Mouse (Mus musculus) liver, embryonic 15.5 days (tissue): ENCODE results near the gene Fkbp5. TPM values are rescaled to one million over a fixed set of nuclear protein-coding genes. Genes with fewer than 3 reads are reported as not detected.
A peak's percentile ranks its signal among the peaks of the same experiment; 100 is the strongest.

ENCODE experiments used
- ATAC-seq: fragments of 200-750 bp; cut with Nextera tagmentation; 2 replicates; pipeline ENCODE4 v1.8.0; 2017; ENCODE audit warnings: moderate number of reproducible peaks, mild to moderate bottlenecking, moderate library complexity; ENCODE audit not compliant: insufficient read depth
- H3K27ac ChIP-seq: fragments of 300-500 bp; sonication (generic); replicated peaks from 2 replicates; pipeline ENCODE4 v1.5.1; 2015; ENCODE audit warnings: mild to moderate bottlenecking, inconsistent platforms
- H3K27me3 ChIP-seq: fragments of 300-500 bp; sonication (generic); 2 replicates; pipeline ENCODE4 v1.6.1; 2015; ENCODE audit warnings: mild to moderate bottlenecking, inconsistent platforms
- H3K36me3 ChIP-seq: fragments of 300-500 bp; sonication (generic); replicated peaks from 2 replicates; pipeline ENCODE4 v1.6.1; 2015; ENCODE audit warnings: moderate library complexity, mild to moderate bottlenecking, inconsistent platforms
- H3K4me1 ChIP-seq: fragments of 300-500 bp; sonication (generic); replicated peaks from 2 replicates; pipeline ENCODE4 v1.6.1; 2015; ENCODE audit warnings: inconsistent platforms
- H3K4me2 ChIP-seq: fragments of 300-500 bp; sonication (generic); 2 replicates; pipeline ENCODE4 v1.6.1; 2015; ENCODE audit warnings: moderate library complexity, mild to moderate bottlenecking, inconsistent platforms
- H3K4me3 ChIP-seq: fragments of 300-500 bp; sonication (generic); replicated peaks from 2 replicates; pipeline ENCODE4 v1.5.1; 2015; ENCODE audit warnings: mild to moderate bottlenecking, inconsistent platforms
- H3K9ac ChIP-seq: fragments of 300-500 bp; sonication (generic); 2 replicates; pipeline ENCODE4 v1.6.1; 2015; ENCODE audit warnings: moderate library complexity, mild to moderate bottlenecking, inconsistent platforms
- H3K9me3 ChIP-seq: fragments of 300-500 bp; sonication (generic); replicated peaks from 2 replicates; pipeline ENCODE4 v1.6.1; 2016; ENCODE audit warnings: inconsistent platforms
- WGBS: fragments of 180-500 bp; shearing (Covaris S2); methylation state at CpG from one replicate; pipeline ENCODE4 v1.1.7; 2015; ENCODE audit warnings: mixed read lengths; ENCODE audit not compliant: insufficient replicate concordance; 5-methylcytosine and 5-hydroxymethylcytosine counted together
- polyA plus RNA-seq: library from polyadenylated mRNA; unstranded; fragments of >200 nt; fragmentation: Nextera tagmentation; extraction: Ambion mirVana; gene quantifications from 2 replicates; pipeline ENCODE4 v1.2.1, GENCODE M21; 2015

Gene Fkbp5
- polyA plus RNA-seq, 1 experiment from 2014 or later, result 15.0 TPM

DNA sequence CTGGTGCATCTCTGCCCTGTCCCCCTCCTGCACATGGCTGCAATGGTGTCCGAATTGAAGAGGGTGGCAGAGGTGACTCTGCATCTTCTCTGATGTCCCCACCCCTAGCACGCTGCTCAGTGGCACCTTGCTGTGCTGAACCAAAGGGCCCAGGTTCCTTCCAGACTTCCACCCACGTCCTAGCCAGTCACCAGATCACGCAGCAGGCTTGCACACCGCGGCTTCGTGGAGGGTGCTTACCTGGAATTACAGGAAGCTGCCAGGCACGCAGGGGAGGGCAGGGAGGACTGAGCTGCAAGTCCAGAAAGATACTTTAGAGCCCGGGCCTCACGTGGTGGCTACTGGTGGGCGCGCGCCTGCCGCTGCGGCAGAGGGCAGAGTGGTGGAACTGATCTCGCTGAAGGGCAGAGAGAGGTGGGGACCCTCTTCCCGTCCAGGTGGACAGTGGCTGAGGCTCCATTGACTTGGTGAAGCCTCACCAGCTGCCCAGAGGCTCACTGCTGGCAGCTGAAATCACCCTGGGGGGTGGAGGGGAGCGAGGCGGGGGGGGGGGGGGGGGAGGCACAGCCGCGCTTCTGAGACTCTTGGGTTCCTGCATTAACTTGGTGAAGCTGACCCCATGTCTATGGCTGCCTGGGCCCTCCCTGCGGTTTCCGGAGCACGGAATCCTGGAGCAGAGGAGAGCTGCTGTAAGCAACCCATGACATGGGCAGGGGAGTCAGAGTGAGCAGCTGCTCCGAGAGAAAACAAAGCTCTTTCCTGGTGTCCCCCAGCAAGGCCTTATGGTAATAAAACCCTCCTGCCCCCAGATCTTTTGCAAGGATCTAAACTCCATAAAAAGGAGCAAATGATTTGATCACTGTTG lies 125.5 kb downstream of the Fkbp5 start:
- no peak overlapping the region for H3K27ac ChIP-seq
- peaks cover 31% of the 10 kb centered on the region for H3K27me3 ChIP-seq
- WGBS, result 2% methylated on average over 25 of the region's 25 CpGs
- H3K4me3 ChIP-seq, result no peak overlapping the region
- no peaks in the 10 kb centered on the region for H3K9me3 ChIP-seq
- ATAC-seq, result no peak
- peak overlapping the region; percentile 29 for H3K4me2 ChIP-seq
- no peaks in the 10 kb centered on the region for H3K36me3 ChIP-seq
- H3K4me1 ChIP-seq, result 0 out of 2 replicates have a peak, but pooled peaks cover 3% of the 10 kb centered on the region
- no peak overlapping the region for H3K9ac ChIP-seq

DNA sequence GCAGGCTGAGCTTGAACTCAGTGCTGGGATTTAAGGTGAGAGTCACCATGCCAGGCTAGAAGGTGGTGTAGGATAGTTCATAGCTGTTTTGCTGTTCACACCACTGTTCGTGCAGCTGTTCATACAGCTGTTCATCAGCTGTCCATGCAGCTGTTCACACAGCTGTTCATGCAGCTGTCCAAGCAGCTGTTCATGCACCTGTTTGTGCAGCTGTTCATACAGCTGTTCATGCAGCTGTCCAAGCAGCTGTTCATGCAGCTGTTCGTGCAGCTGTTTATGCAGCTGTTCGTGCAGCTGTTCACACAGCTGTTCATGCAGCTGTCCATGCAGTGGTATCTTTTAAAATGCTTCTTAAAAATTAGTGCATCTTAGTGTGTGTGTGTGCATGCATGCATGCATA lies 128.8 kb downstream of the Fkbp5 start:
- H3K27me3 ChIP-seq, result peaks cover 43% of the 10 kb centered on the region
- H3K27ac ChIP-seq, result no peak overlapping the region
- no peaks in the 10 kb centered on the region for H3K36me3 ChIP-seq
- no peak for ATAC-seq
- no peaks in the 10 kb centered on the region for H3K9me3 ChIP-seq
- peaks cover 3% of the 10 kb centered on the region; the same call in 1 of the 2 replicates for H3K4me1 ChIP-seq
- H3K9ac ChIP-seq, result no peak overlapping the region
- no peak overlapping the region for H3K4me3 ChIP-seq
- no peak overlapping the region for H3K4me2 ChIP-seq
- WGBS, result 52% methylated on average over 3 of the region's 3 CpGs

DNA sequence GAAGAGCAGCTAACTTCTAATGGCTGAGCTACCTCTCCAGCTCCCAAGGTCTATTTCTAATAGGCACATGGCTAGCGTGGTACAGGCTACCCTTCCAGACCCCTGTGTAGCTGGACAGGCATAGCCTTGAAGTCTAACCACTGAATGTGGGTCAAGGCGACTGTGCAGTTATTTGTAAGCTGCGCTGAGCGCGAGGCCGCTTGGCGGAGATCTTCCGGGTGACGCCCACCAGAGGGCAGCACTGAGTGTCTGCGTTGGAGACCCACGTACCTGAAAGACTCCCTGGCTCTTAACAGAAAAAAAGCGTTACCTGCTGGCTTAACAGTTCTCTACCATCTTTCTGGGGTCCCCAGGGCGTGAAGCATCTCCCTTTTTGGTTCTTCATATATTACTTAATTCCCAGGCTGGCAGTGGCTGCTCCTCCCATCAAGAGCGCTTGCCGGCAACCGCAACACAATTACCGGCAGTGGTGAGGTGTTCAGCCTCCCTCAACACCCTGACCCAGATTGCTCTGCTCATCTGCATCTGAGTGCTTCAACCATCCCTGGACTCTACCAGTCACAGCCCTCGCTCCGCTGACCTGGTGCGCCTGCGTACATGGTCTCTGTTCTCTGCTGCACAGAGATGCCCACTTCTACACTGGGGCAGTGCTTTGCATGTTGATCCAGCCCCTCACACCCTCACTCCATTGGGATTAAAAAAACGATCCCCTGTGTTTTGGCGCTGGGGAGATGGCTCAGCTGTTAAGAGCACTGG lies 131.0 kb downstream of the Fkbp5 start:
- 7% methylated on average over 23 of the region's 23 CpGs for WGBS

DNA sequence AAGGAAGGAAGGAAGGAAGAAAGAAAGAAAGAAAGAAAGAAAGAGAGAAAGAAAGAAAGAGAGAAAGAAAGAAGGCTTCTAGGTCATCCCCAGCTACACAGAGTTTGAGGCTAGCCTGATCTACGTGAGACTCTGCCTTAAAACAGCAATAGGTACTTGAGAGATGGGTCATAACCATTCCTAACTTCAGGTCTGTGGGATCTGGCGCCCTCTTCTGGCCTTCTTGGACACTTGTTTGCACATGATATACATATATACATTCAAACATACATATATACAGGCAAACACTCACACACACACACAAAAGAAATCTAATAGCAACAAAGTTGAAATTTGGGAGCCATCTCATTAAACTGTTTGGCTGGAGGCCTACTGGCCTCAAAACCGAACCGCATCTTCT lies 133.0 kb downstream of the Fkbp5 start:
- no peak for ATAC-seq
- Histone ChIP-seq H3K36me3 (no peaks in the 10 kb centered on the region), H3K4me3 (no peak overlapping the region), H3K27me3 (peaks cover 36% of the 10 kb centered on the region), H3K9me3 (no peaks in the 10 kb centered on the region), H3K4me1 (no peaks in the 10 kb centered on the region; the same call in 1 of the 2 replicates), H3K9ac (no peak overlapping the region), H3K4me2 (no peak overlapping the region), H3K27ac (no peak overlapping the region)
- 59% methylated on average over 4 of the region's 4 CpGs for WGBS

More for the DNA sequence above, 131.0 kb downstream of the Fkbp5 start:
- peaks cover 42% of the 10 kb centered on the region for H3K27me3 ChIP-seq
- H3K4me2 ChIP-seq, result no peak overlapping the region; the same call in 1 of the 2 replicates
- ATAC-seq, result no peak
- H3K4me3 ChIP-seq, result no peak overlapping the region
- no peaks in the 10 kb centered on the region for H3K36me3 ChIP-seq
- no peak overlapping the region for H3K9ac ChIP-seq
- H3K9me3 ChIP-seq, result no peaks in the 10 kb centered on the region
- no peaks in the 10 kb centered on the region; the same call in 1 of the 2 replicates for H3K4me1 ChIP-seq
- no peak overlapping the region for H3K27ac ChIP-seq

DNA sequence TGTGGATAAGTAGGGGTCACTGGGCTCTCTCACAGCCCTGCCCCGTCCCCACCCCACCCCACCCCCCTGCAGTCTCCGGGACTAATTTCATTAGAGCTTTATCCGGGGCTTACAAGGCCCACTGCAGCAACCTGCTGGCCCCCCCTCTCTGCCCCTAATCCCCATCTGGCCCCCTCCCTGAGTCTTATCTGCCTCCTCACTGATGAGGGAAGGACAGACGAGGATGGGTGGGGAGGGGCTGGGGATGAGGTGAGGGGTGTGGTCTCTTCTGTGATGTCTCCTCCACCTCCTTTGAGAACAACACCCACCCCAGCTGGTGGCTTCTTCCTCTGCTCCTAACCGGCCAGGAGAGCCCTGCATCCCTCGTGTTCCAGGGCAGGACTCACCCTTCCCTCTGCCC lies 137.1 kb downstream of the Fkbp5 start:
- Histone ChIP-seq H3K4me2 (no peak overlapping the region), H3K36me3 (no peaks in the 10 kb centered on the region), H3K4me3 (no peak overlapping the region), H3K27ac (no peak overlapping the region), H3K9ac (no peak overlapping the region), H3K4me1 (peaks cover 7% of the 10 kb centered on the region), H3K9me3 (no peaks in the 10 kb centered on the region), H3K27me3 (peaks cover 26% of the 10 kb centered on the region)
- ATAC-seq, result no peak
- 10% methylated on average over 6 of the region's 6 CpGs for WGBS

DNA sequence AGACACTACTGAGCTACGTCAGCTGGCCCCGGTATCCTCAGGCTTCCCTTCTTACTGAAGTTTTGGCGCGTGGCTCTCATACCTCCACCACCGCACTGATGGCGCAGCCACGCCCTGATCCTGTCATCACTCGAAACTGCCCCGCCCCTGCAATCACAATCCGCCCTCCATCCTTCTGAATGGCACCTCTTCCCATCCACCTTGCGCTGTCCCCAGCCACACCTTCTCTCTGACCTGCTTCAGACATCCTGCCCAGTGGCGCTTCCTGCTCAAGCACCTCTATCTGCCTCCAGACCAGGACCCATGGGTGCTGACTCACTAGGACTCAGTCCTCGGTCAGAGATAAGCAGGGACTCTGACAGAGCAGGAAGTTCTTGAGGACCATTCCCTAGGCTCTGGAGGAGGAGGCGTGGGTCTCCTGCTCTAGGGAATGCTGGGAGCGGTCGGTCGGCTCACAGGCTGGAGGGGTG lies 141.7 kb downstream of the Fkbp5 start:
- Histone ChIP-seq H3K9ac (no peak overlapping the region), H3K36me3 (no peaks in the 10 kb centered on the region), H3K27me3 (peaks cover 44% of the 10 kb centered on the region), H3K4me2 (no peak overlapping the region), H3K4me3 (no peak overlapping the region), H3K4me1 (peaks cover 12% of the 10 kb centered on the region), H3K27ac (no peak overlapping the region), H3K9me3 (no peaks in the 10 kb centered on the region)
- ATAC-seq, result no peak
- 5% methylated on average over 17 of the region's 17 CpGs for WGBS

DNA sequence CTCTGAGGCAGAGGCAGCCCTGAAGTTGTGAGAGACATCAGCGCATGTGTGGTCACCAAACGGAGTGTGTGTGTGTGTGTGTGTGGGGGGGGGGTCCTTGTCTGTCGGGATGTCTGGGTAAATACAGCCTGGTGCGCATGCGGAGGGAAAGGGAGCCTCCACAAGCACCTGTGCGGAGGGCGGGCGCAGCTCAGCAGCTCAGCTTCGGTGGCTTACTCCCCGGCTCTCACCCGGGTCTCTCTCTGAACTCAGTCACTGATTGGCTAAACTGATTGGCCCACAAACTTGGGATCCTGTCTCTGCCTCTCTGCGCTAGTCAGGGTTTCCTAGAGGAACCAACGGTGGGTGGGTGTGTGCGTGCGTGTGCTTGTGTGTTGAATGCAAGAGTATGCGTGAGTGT lies 142.8 kb downstream of the Fkbp5 start:
- no peaks in the 10 kb centered on the region for H3K9me3 ChIP-seq
- no peak overlapping the region for H3K4me3 ChIP-seq
- no peak overlapping the region for H3K27ac ChIP-seq
- H3K4me2 ChIP-seq, result peak overlapping the region; percentile 7; the same call in 1 of the 2 replicates
- no peak overlapping the region for H3K9ac ChIP-seq
- peaks cover 44% of the 10 kb centered on the region for H3K27me3 ChIP-seq
- no peaks in the 10 kb centered on the region for H3K36me3 ChIP-seq
- 12% methylated on average over 16 of the region's 16 CpGs for WGBS
- peaks cover 12% of the 10 kb centered on the region for H3K4me1 ChIP-seq
- no peak for ATAC-seq

DNA sequence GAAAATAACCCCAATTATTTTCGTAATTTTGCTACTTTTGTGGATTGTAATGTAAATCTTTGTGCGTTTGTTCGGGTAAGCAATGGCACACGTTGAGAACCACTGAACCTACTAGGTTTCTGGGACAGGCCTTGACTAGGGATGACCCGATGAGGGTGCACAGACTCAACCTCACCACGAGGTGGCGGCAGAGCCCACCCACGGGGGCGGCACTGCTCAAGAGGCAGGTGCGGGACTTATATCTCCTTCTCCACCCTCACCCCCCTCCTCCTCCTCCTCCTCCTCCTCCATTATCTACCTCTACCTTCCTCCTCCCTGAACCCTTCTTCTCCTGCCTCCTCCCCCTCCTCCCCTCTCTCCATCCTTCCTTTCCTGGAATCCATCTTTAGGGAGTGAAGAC lies 143.5 kb downstream of the Fkbp5 start:
- Histone ChIP-seq H3K4me3 (no peak overlapping the region), H3K27ac (no peak overlapping the region), H3K9me3 (no peaks in the 10 kb centered on the region), H3K4me1 (peaks cover 12% of the 10 kb centered on the region), H3K27me3 (peaks cover 49% of the 10 kb centered on the region), H3K4me2 (no peak overlapping the region), H3K9ac (no peak overlapping the region), H3K36me3 (no peaks in the 10 kb centered on the region)
- WGBS, result 6% methylated on average over 10 of the region's 10 CpGs
- ATAC-seq, result no peak

DNA sequence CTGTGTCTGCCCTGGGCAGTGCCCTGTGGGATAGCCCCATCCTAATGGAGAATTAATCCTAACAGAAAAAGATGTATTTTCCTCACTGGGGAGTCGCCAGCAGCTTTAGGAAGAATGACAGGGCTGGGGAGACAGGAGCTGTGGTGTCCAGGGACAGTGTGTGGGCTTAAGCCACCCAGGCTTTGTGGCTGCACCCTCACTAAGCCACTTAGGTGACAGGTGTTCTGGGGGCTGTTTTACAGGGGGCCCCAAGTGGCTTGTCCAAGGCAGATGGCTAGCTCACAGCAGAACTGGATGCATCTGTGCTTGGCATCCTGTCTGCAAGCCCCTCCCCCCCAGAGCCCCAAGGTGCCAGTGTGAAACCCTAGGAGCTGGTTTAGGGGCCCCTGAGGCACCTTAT lies 145.4 kb downstream of the Fkbp5 start:
- 45% methylated on average over 1 of the region's 1 CpGs for WGBS
- ATAC-seq, result no peak
- Histone ChIP-seq H3K4me2 (no peak overlapping the region), H3K9me3 (no peaks in the 10 kb centered on the region), H3K27me3 (peaks cover 52% of the 10 kb centered on the region), H3K4me3 (no peak overlapping the region), H3K4me1 (peaks cover 17% of the 10 kb centered on the region), H3K27ac (no peak overlapping the region), H3K36me3 (no peaks in the 10 kb centered on the region), H3K9ac (no peak overlapping the region)

DNA sequence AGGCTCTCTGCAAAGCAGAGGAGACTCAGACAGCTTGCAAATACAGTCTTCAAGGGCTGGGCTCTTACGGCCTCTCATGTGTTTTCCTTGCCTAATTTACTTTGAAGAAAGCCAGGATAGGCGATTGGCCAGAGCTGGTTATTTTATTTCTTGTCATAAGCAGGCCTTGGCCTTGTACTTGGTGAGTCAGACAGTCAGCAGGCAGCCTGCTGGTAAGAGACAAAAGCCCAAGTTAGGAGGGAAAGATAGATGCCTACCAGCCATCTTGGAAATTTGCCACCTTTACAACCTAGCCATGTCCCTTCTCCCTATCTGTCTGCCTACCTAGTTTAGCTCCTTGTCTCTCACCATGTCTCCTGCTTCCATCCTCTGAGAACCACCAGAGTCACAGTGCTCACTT lies 146.0 kb downstream of the Fkbp5 start:
- Histone ChIP-seq H3K4me3 (no peak overlapping the region), H3K36me3 (no peaks in the 10 kb centered on the region), H3K27ac (no peak overlapping the region), H3K9ac (no peak overlapping the region), H3K4me1 (peaks cover 17% of the 10 kb centered on the region), H3K27me3 (peaks cover 46% of the 10 kb centered on the region), H3K9me3 (no peaks in the 10 kb centered on the region), H3K4me2 (no peak overlapping the region)
- 59% methylated on average over 2 of the region's 2 CpGs for WGBS
- no peak for ATAC-seq

DNA sequence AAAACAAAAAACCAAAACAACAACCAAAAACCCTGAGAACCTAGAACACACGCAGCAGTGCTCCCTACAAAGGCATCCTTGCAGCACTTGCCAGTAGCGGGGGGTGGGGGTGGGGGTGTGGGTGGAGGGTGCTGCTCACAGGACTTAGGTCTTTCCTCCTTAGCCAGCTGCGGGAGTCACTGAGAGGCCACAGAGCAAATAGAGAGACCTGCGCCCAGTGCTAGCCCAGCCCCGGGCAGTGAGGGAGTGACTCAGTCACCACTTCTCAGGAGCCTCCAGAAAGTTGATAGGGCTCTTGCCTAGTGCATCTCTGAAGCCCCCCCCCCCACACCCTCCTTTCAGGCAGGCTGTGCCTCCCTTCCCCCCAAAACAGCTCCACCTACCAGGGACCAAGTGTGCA lies 148.3 kb downstream of the Fkbp5 start:
- 63% methylated on average over 5 of the region's 5 CpGs for WGBS
- peaks cover 7% of the 10 kb centered on the region; the same call in 1 of the 2 replicates for H3K4me1 ChIP-seq
- peaks cover 45% of the 10 kb centered on the region for H3K27me3 ChIP-seq
- H3K4me2 ChIP-seq, result no peak overlapping the region
- no peak for ATAC-seq
- H3K36me3 ChIP-seq, result no peaks in the 10 kb centered on the region
- no peaks in the 10 kb centered on the region for H3K9me3 ChIP-seq
- no peak overlapping the region for H3K4me3 ChIP-seq
- no peak overlapping the region for H3K9ac ChIP-seq
- no peak overlapping the region for H3K27ac ChIP-seq
